Mouse (Mus musculus): ENCODE data around the gene Abhd17a.

GRCm38 (mm10) chr10:80570871-80571836 lies 19.0 kb downstream of the Abhd17a start:
- no peak for TF ChIP-seq EP300 (IDR thresholded peaks at IDR 0.05; ENCODE audit: insufficient read depth, low read depth, low read length)
- TF ChIP-seq CTCF (IDR thresholded peaks at IDR 0.05; ENCODE audit: low read depth, low read length), result no peak
- TF ChIP-seq POLR2A (IDR thresholded peaks at IDR 0.05; ENCODE audit: insufficient read depth, low read length), result no peak

Measured in ES-Bruce4 (cell line).